Mouse (Mus musculus): ENCODE measurements around the gene Gm28845.
"Not testable (repeated sequence)": the region's sequence is repeated elsewhere in the genome, so short reads cannot be mapped to it uniquely, and the experiment has no call there.

The Gm28845 gene

DNA sequence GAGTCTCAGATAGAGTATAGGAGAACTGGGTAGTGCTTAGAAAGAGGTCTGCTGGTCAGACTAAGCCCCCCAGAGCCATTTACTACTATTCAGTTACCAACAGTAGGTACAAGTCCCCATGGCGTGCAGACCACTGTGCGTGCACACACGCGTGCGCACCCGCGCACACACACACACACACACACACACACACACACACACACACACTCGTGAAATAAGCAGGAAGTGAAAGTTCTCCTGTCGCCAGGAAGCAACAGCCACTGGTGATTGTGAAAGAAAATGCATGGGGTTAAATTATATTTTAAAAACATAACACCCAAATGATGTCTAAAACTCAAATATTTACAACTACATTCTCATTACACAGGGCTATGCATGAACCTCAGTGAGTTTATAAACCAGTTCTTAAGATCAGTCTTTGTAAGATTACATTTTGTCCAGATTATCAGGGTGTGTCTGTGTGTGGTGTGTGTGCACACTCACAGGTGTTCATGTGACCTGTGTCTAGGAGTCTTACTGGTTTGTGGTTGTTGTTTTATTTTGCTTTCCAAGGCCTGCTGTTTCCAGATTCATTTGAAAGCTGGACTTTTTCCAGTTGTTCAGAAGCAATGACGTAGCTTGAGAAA lies 11.6 kb downstream of the Gm28845 start:
- DNase-seq (ENCODE audit: low spot score): no peak

DNA sequence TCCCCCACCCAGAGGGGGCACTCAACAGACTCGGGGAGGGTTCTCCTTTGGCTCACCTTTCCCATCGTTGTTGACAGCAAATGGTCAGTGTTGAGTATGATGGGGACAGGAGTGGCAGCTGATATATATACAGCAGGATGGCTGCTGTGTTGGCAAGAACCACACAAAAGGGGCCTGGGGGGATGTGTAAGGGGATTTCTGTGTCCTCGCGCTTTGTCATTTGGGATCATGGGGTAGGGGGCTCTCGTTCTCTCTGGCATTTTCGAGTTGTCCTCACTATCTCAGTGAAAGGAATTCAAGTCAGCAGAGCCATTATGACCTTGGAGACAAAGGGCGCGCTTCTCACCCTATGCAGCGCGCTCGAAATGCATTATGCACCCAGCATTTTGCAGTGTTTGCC lies 16.1 kb downstream of the Gm28845 start, which contains the start of gene Cryga:
TSS of gene Cryga (minus strand) at position 101 of the 400 bp plus-strand sequence.
- DNase-seq (ENCODE audit: low spot score): no peak

DNA sequence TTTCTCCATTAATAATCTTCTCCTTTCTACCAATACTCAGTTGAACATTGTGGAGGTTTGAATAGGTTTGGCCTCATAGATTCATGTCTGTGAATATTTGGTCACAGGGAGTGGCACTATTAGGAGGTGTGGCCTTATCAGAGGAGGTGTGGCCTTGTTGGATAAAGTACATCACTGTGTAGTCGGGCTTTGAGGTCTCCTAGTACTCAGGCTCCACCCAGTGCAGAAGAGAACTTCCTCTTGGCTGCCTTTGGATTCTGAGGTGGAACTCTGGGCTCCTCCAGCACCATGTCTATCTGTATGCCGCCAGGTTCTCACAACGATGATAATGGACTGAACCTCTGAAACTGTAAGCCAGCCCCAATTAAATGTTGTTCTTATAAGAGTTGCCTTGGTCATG lies 22.4 kb downstream of the Gm28845 start:
- no peak for DNase-seq (ENCODE audit: low spot score)

DNA sequence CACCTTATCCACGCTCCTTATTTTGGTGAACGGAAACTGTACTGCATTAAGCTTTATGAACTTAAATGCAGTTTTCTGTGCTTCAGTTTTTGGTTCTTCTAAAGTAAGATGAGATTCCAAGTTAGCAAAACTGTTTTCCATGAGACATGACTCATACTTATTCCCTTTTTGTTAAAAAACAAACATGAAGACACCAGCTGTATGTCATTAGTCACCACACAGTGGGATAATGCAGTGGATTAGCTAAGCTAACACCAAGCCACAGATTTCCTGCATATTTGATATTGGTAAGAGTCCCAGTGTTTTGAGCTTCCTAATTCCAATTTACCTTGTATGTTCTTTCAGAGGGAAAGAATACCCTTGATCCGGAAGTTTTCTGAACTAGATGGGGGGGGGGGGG lies 27.8 kb downstream of the Gm28845 start:
- no peak for DNase-seq (ENCODE audit: low spot score)

DNA sequence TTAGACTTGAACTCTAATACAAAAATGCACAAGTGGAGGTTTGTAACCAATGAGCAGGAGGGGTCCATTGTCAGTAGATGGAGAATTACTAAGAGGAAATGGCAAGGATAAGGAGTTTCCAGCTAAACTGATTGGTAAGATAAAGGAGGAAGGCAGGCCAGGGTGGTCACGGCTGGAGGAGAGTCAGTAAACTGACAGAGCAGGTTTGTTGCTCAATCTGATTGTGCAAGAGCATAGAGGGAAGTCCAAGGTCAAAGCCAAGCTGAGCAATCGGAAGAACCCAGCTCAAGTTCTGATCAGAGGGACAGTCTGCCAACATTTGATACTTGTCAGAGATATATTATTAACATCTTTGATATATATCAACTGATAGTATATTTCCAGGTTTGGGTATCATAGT lies 29.0 kb downstream of the Gm28845 start:
- no peak for DNase-seq (ENCODE audit: low spot score)

DNA sequence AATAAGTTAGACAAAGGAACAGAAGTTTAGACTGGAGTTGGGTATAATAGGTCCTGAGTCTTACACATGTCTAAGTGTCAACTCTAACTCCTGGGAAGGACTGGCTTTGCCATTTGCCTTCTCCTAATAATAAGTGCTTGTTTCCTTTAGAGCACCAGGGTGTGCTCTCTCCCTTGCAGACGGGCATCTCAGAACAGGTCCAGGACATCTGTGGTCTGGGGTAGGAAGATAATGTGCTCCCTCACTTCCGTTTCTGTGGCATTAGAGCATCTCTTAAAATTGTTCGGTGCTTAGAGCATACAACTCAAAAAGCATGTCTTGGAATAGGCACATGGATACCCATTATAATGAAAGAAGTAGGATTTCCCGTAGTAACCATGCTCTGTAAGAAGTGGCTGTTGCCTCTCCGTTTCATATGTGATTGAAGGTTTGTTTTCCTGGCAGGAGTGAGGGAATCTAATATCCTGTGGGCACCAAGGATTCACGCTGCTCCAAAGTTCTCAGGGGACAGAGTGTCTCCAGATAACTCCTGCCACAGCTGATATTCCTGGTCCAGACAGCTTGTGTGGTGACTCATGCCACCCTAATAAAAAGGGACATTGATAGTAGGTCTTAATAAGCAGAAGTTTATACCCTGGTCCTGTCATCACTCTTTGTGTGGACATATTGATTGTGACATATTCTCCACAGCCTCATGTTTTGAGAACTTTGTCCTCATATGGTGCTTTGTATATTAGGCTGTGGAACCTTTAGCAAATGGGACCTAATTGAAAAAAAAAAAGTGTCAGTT lies 30.6 kb downstream of the Gm28845 start:
- DNase-seq (ENCODE audit: low spot score): peak; percentile 8

DNA sequence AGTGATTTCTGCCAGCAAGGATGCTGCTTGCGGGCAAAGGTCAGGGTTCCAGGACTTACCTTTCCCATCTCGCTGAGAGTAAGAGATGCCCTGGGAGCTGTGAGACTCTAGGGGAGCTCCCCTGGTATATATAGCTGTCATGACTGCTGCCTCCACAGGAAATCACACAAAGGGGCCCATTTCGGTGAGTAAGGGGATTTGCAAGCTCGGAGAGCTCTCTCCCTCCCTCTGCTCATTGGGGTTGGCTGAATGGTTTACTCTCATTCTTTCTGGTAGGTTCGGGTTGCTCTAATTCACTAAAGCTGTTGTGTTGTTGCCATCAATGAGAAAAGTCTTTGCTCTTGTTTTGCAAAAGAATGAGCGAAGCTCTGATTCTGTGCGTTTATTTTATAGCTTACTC lies 37.2 kb downstream of the Gm28845 start, which contains the start of gene Crygb:
TSS of gene Crygb (minus strand) at position 101 of the 400 bp plus-strand sequence.
- DNase-seq (ENCODE audit: low spot score): no peak

DNA sequence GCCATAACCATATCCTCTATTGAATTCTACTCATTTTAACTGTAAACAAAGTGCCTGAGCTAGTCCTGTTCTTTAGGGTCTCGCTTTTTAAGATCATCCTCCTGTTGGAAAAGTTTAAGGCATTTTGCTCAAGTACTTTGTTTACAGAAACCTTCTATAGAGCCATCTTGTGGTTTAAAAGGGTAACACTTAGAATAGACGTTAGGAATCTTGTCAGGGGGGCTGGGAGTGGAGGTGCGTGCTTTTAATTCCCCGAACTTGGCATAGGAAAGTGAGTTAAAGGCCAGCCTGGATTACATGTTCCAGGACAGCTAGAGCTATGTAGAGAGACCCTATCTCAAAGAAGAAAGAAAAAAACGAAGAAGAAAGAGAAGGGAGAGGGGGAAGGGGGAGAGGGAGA lies 43.8 kb downstream of the Gm28845 start:
- DNase-seq (ENCODE audit: low spot score): no peak

DNA sequence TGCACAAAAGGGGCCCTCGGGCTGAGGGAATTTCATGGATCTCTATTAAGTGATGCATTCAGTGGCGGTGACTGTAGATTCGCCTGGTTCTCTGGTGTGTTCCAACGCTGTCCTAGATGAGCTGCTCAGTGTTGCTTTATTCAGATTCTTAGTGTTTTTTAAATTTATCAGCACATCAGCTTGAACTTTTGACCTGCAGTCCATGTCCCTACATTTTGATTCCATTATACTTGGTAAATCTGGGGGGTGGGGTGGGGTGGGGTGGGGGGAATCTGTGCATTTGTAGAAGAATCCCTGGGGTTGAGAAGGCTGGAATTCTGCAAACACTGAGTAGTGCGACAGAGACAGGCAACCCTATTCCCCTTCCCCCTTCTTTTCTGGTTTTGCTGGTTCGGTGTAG lies 45.8 kb downstream of the Gm28845 start, which contains the start of gene Crygc:
TSS of gene Crygc (minus strand) at position 101 of the 400 bp plus-strand sequence.
- no peak for DNase-seq (ENCODE audit: low spot score)

DNA sequence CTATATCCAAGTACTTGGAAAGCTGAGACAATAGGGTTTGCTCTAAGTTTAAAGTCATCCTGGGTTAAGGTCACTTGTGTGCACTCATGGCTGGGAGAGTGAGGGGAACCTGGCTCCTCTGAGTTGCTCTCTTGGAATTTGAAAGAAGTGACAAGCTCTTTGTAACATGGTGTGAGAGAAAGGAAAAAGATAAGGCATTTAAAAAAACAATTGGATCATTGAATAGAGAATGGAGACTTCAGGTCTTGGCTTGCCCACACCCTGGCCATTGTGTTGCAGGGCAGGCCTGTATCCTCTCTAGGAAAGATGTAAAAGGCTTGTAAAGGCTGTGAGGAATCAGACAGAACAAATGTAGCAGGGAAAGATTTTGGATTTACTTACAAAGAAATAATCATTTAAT lies 51.5 kb downstream of the Gm28845 start:
- DNase-seq (ENCODE audit: low spot score): no peak

DNA sequence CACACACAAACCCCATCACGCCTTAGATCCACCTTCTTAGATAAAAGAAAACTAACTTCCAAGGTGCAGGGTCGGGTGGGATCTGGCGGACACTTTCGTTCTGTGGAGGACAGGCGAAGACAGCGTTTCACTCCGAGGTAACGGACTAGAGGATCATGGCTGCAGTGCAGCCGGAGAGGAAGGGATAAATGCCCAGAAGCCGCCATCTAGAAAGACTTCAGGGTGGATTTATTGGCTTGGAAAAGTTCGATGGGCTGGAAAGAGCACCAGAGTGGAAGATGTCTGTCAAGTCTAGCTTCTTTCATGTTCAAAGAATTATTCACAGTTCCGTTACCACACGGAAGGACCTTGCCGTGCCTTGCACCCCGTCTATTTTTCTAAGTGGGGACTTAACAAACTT lies 55.2 kb downstream of the Gm28845 start:
- DNase-seq (ENCODE audit: low spot score): no peak

DNA sequence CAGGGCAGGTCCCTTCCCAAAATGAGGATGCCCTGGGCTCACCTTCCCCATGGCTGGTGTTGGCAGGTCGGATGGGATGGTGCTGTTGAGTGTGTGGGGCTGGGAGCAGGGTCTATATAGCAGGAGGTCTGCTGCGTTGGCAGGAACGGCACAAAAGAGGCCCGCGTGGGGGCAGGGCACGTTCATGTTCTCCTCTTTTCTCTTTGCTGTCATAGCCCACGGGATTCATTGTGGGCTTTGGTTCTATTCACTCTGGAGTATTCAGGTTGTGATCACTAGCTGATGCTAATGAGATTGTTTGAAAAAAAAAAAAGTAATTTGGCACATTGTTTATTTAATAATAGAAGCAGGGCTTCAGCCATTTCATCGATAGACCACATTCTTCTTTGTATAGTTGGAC lies 56.0 kb downstream of the Gm28845 start, which contains the start of gene Crygd:
TSS of gene Crygd (minus strand) at position 101 of the 400 bp plus-strand sequence.
- DNase-seq (ENCODE audit: low spot score): no peak

DNA sequence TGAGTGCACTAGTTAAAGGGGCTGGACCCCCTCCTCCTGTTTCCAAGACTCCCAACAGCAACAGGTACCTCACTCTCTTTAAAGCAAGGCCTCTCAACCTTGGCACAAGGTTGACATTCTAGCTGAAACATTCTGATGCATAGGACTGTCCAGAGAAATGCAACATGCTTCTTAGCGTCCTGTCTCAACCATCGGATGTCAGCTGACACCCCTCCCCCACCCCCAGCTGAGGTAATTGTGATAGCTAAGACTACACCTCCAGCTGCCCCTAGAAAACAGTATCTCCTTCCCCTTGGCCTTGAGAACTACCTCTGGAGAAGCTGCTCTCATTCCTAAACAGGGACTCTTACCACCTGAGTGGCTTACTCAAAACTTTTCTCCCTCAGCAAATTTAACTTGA lies 67.2 kb downstream of the Gm28845 start:
- DNase-seq (ENCODE audit: low spot score): no peak

DNA sequence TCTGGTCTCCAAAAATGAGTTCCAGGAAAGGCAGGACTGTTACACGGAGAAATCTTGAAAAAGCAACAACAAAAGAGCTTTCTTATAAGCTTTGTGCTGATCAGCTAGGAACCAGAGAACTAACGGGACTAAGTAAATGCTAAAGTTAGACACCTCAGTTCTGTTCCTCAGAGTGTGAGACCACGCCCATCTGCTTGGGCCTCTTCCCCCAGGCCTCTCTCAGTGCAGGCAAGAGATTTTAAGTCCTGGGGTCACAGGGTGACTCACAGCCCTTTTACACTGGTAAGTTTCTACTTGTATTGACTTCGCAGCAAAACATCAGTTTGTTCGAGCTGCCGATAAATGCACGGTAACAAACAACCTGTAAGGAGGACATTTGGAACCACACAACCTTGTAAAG lies 67.7 kb downstream of the Gm28845 start:
- DNase-seq (ENCODE audit: low spot score): no peak

DNA sequence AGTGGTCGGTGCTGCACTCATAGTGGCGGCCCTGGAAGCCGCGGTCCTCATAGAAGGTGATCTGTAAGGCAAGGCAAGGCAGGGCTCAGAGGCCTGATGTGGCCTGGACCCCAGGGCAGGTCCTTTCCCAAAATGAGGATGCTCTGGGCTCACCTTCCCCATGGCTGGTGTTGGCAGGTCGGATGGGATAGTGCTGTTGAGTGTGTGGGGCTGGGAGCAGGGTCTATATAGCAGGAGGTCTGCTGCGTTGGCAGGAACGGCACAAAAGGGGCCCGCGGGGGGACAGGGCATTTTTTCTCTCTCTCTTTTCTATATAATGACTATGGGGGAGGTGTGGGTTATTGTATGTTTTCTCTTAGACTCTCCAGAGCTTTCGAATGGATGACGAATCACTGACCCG lies 68.4 kb downstream of the Gm28845 start, which contains the start of gene Cryge:
TSS of gene Cryge (minus strand) at position 198 of the 400 bp plus-strand sequence.
- DNase-seq (ENCODE audit: low spot score): not testable (repeated sequence)
